Mouse (Mus musculus) liver, embryonic 14.5 days (tissue): Measurements from ENCODE around the gene Esam. TPM values are rescaled to one million over a fixed set of nuclear protein-coding genes. Genes with fewer than 3 reads are reported as not detected.

ENCODE experiments used
- ATAC-seq: fragments of 200-750 bp; cut with Nextera tagmentation; 2 replicates; pipeline ENCODE4 v1.8.0; 2017; ENCODE audit warnings: moderate number of reproducible peaks, mild to moderate bottlenecking, moderate library complexity; ENCODE audit not compliant: insufficient read depth
- DNase-seq, 3 experiments: peaks; one replicate each; pipeline ENCODE4 v3.0.0-alpha.2; 2012 to 2013; ENCODE audit warnings: low read depth in 3 of 3, low spot score in 3 of 3
- H3K27ac ChIP-seq: fragments of 300-500 bp; sonication (generic); 2 replicates; pipeline ENCODE4 v1.5.1; 2014; ENCODE audit warnings: moderate library complexity, mild to moderate bottlenecking, control low read depth, inconsistent platforms
- H3K27me3 ChIP-seq: fragments of 300-500 bp; sonication (generic); 2 replicates; pipeline ENCODE4 v1.6.1; 2014; ENCODE audit warnings: mild to moderate bottlenecking, low read length, moderate library complexity; ENCODE audit not compliant: control insufficient read depth, insufficient read depth
- H3K36me3 ChIP-seq: fragments of 300-500 bp; sonication (generic); replicated peaks from 2 replicates; pipeline ENCODE4 v1.6.1; 2014; ENCODE audit warnings: low read depth; ENCODE audit not compliant: control insufficient read depth, insufficient read depth
- H3K4me1 ChIP-seq, 2 experiments: fragments of 200-500 bp in 1 of 2; fragments of 300-500 bp in 1 of 2; sonication (generic) in 1 of 2; replicated peaks; 2 replicates each; pipeline ENCODE4 v1.6.1; 2012 to 2014; ENCODE audit warnings: antibody characterized with exemption in 1 of 2, inconsistent platforms in 1 of 2, low read length in 1 of 2; ENCODE audit not compliant: control insufficient read depth in 2 of 2, insufficient read depth in 2 of 2
- H3K4me2 ChIP-seq: fragments of 300-500 bp; sonication (generic); 2 replicates; pipeline ENCODE4 v1.6.1; 2014; ENCODE audit warnings: low read depth, mild to moderate bottlenecking, control low read depth, moderate library complexity
- H3K4me3 ChIP-seq, 2 experiments: fragments of 200-500 bp in 1 of 2; fragments of 300-500 bp in 1 of 2; sonication (generic) in 1 of 2; 2 replicates each; pipeline ENCODE4 v1.5.1; 2012 to 2014; ENCODE audit warnings: low read depth in 2 of 2, low read length in 2 of 2, mild to moderate bottlenecking in 2 of 2, control low read depth in 1 of 2, inconsistent platforms in 1 of 2, moderate library complexity in 1 of 2; ENCODE audit not compliant: insufficient read depth in 1 of 2
- H3K9ac ChIP-seq: fragments of 300-500 bp; sonication (generic); replicated peaks from 2 replicates; pipeline ENCODE4 v1.6.1; 2014; ENCODE audit warnings: mild to moderate bottlenecking, control low read depth, moderate library complexity
- H3K9me3 ChIP-seq: fragments of 300-500 bp; sonication (generic); 2 replicates; pipeline ENCODE4 v1.6.1; 2016; ENCODE audit warnings: low read length, mixed read lengths; ENCODE audit not compliant: control insufficient read depth
- CTCF ChIP-seq: IDR thresholded peaks from 2 replicates; pipeline ENCODE4 v1.5.1; 2016; ENCODE audit warnings: antibody characterized with exemption, low read depth, control low read depth
- EP300 ChIP-seq: IDR thresholded peaks from 2 replicates; pipeline ENCODE4 v1.6.1; 2016; ENCODE audit warnings: antibody characterized with exemption, low read depth
- WGBS: fragments of 180-500 bp; shearing (Covaris S2); extraction: QIAGEN DNeasy Blood & Tissue Kit; methylation state at CpG from one replicate; pipeline ENCODE4 v1.1.7; 2014; ENCODE audit not compliant: insufficient replicate concordance; 5-methylcytosine and 5-hydroxymethylcytosine counted together
- polyA plus RNA-seq, 2 experiments: library from polyadenylated mRNA; depleted of rRNA in 1 of 2; stranded (reverse) in 1 of 2; unstranded in 1 of 2; fragments of >200 nt; fragmentation: Nextera tagmentation in 1 of 2; extraction: Ambion mirVana in 1 of 2; gene quantifications; 2 replicates each; pipeline versions ENCODE4 v1.2.1 to v1.2.3; 2012 to 2014

The Esam gene
- polyA plus RNA-seq, 2 experiments, result 7.3 to 9.9 TPM

GRCm38 (mm10) chr9:37567454-37567853, 39.6 kb downstream of the Esam start:
- H3K27ac ChIP-seq, result no peak overlapping the region

DNA sequence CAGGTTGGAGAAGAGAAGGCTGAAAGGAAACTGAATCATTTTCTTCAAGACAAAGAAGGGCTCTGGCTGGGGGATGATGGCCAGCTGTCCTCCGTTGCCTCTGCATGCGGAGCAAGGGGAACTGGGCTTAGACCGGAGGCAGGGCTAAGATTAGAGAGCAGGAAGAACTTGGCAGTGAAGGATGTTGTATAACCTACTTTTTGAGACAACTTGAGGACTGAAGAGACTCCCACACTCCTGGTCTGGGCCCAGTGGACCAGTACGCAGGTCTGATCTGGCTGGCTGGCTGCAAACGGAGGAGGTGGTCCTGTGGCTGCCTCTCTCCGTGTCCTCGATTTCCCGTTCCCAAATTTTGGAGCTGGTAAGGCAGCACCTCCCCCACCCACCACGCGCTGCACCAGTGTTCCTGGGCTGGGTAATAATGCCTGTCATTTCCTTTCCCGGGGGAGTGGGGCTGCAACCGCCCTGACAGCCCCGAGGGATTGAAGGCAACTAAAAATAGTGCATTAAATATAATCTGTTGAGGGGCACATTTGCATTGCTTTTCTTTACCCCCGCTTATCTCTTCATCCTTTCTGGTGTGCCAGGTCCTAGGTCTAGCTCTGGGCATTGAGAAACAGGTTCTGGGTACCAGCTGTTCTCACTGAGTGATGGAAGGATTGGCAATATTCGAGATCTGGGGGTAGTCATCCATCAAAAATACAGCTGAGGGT, 40.2 kb downstream of the Esam start:
- Histone ChIP-seq H3K9ac (no peak overlapping the region; the same call in 1 of the 2 replicates), H3K4me2 (peak overlapping the region; percentile 44), H3K9me3 (no peaks in the 10 kb centered on the region), H3K27me3 (no peaks in the 10 kb centered on the region), H3K36me3 (no peaks in the 10 kb centered on the region), H3K4me1 (peaks cover 45 to 67% of the 10 kb centered on the region in 2 experiments), H3K4me3 (peak overlapping the region in 1 of 2 experiments; percentile 10; a peak in 1 of 4 replicates), H3K27ac (no peak overlapping the region)
- 11% methylated on average over 15 of the region's 15 CpGs for WGBS
- no peak for TF ChIP-seq EP300
- no peak for TF ChIP-seq CTCF
- DNase-seq, result no peak
- ATAC-seq, result peak; percentile 34; the same call in 1 of the 2 replicates

More at GRCm38 (mm10) chr9:37567454-37567853, 39.6 kb downstream of the Esam start:
- Histone ChIP-seq H3K36me3 (no peaks in the 10 kb centered on the region), H3K4me1 (peaks cover 42 to 67% of the 10 kb centered on the region in 2 experiments), H3K4me2 (peak overlapping the region; percentile 44), H3K9me3 (no peaks in the 10 kb centered on the region), H3K9ac (no peak overlapping the region), H3K4me3 (no peak overlapping the region), H3K27me3 (no peaks in the 10 kb centered on the region)
- WGBS, result 17% methylated on average over 5 of the region's 5 CpGs
- ATAC-seq (peak; percentile 58; the same call in 1 of the 2 replicates), DNase-seq (no peak)
- TF ChIP-seq CTCF, result no peak
- TF ChIP-seq EP300, result no peak

DNA sequence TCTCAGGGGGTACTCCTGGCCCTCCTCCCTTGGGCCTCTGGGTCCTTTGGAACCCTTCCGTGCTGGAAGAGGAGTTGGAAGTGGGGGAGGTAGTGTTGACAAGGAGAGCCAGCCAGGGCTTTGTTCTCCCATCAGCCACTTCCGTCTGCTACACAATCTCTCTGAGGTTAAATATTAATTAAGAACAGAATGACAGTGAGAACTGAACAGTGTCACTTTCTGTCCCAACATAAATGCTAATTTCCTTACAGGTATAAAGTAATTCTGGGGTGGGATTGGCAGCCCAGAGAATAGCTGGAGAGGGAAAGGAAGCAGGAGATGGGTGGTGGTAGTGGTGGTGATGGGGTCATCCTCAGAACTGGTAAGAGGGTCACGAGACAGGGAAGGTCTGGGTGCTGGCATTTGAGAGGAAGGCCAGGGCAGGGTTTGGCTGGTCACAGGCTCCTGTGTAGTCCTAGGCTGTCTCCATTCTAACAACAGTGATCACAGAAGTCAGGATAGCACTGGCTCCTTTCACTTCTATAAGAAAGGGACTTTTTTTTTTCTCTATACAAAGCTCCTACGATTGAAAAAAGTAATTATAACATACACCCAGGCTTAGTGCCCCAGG, 40.8 kb downstream of the Esam start:
- no peak for DNase-seq

DNA sequence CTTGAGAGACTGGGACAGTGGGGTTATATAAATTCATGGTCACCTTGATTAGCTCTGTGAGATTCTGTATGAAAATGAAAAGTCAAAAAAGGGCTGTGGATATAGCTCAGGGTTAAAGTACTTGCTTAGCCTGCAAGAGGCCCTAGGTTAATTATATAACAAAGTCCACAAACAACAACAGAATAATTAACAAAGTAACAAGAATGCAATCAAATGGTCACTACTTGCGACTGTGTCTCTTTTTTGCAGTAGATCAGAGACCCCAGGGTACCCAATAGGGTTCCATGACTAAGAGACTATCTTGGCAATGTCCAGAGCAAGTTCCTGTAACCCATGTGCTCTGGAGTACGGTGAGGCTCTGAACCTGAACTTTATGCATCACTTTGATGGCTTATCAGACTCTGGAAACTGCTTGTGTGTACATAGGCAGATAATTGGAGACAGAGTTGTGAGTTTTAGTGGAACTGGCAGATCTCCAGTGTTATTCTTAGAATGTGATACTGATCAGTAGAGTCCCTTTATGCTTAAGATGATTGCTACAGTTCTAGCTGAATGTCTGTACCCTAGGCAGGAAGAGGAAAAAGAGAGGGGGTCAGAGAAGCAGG, 41.5 kb downstream of the Esam start:
- no peak overlapping the region for H3K4me3 ChIP-seq
- H3K27ac ChIP-seq, result no peak overlapping the region
- H3K36me3 ChIP-seq, result no peaks in the 10 kb centered on the region
- DNase-seq (no peak), ATAC-seq (peak; percentile 46)
- 28% methylated on average over 2 of the region's 2 CpGs for WGBS
- no peak overlapping the region for H3K4me2 ChIP-seq
- H3K9ac ChIP-seq, result no peak overlapping the region
- peaks cover 34 to 56% of the 10 kb centered on the region in 2 experiments for H3K4me1 ChIP-seq
- TF ChIP-seq EP300 (peak; percentile 26), CTCF (no peak)
- no peaks in the 10 kb centered on the region for H3K9me3 ChIP-seq
- H3K27me3 ChIP-seq, result no peaks in the 10 kb centered on the region

More for the DNA sequence above, 40.8 kb downstream of the Esam start:
- TF ChIP-seq EP300 (no peak), CTCF (no peak)
- Histone ChIP-seq H3K4me3 (no peak overlapping the region), H3K27ac (no peak overlapping the region), H3K4me1 (peaks cover 40 to 62% of the 10 kb centered on the region in 2 experiments), H3K9me3 (no peaks in the 10 kb centered on the region), H3K9ac (no peak overlapping the region), H3K4me2 (peak overlapping the region; percentile 44; the same call in 1 of the 2 replicates), H3K27me3 (no peaks in the 10 kb centered on the region), H3K36me3 (no peaks in the 10 kb centered on the region)
- WGBS, result 38% methylated on average over 4 of the region's 4 CpGs
- ATAC-seq, result no peak
